ENCODE assay signal across 16 mouse cellular contexts in the genomic region with DNA sequence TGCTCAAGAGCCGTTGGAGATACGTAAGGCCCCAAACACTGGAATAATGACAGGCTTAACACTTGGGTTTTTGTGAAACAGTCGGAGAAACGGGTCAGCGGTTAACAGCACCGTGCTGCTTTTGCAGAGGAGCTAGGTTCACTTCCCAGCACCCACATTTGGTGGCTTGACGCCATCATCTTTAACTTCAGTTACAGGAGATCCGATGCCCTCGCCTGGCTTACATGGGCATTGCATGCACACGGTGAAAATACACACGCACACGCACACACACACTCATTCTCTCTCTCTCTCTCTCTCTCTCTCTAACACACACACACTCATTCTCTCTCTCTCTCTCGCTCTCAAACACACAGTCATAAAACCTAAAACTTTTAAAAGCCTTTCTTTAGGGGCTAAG.
A peak's percentile ranks its signal among the peaks of the same experiment; 100 is the strongest.
DNase-seq lines count a peak whose midpoint lies in the region; ATAC-seq and TF ChIP-seq lines count a peak whose summit lies in the region.
"Had no signal": no experiment of that assay in that cellular context is flagged by ENCODE, and none has a peak within 500 bp of the region (broad histone marks: within the 10 kb centered on the region; RNA-seq: fewer than 3 reads in every experiment).

No protein-coding gene starts in this region.

- H3K9ac ChIP-seq in heart, adult 2 months (ENCODE audit: low read depth, low read length), result no peak overlapping the region
- H3K9ac ChIP-seq in midbrain, postnatal 0 days (replicated peaks; ENCODE audit: low read length, poor library complexity, severe bottlenecking), result no peak overlapping the region
- H3K9ac ChIP-seq in midbrain, embryonic 11.5 days (ENCODE audit: low read length), result no peak overlapping the region
- no peak overlapping the region for H3K9ac ChIP-seq in forebrain, embryonic 15.5 days (replicated peaks)
- H3K9ac ChIP-seq in stomach, postnatal 0 days (ENCODE audit: low read length), result no peak overlapping the region
- H3K9ac ChIP-seq: embryonic facial prominence, embryonic 12.5 days had no signal

- H3K27ac ChIP-seq in heart, adult 2 months, result no peak overlapping the region
- no peak overlapping the region for H3K27ac ChIP-seq in midbrain, postnatal 0 days (ENCODE audit: low read depth, low read length)
- H3K27ac ChIP-seq in midbrain, embryonic 11.5 days (ENCODE audit: low read depth, low read length), result no peak overlapping the region
- peak overlapping the region; percentile 74 for H3K27ac ChIP-seq in forebrain, embryonic 15.5 days (replicated peaks)
- no peak overlapping the region for H3K27ac ChIP-seq in stomach, postnatal 0 days (replicated peaks)
- H3K27ac ChIP-seq in left cerebral cortex, adult 2 months, result no peak overlapping the region
- H3K27ac ChIP-seq: embryonic facial prominence, embryonic 12.5 days; heart, embryonic 10.5 days had no signal

- no peak for TF ChIP-seq EP300 in heart, adult 2 months (IDR thresholded peaks at IDR 0.05; ENCODE audit: insufficient read depth, low read depth, low read length)
- TF ChIP-seq EP300 in stomach, postnatal 0 days (optimal IDR thresholded peaks at IDR 0.05), result no peak

- WGBS in heart, adult 2 months, result 96% methylated on average over 13 of the region's 13 CpGs
- WGBS in midbrain, postnatal 0 days, result 85% methylated on average over 13 of the region's 13 CpGs
- 95% methylated on average over 13 of the region's 13 CpGs for WGBS in midbrain, embryonic 11.5 days
- 68% methylated on average over 13 of the region's 13 CpGs for WGBS in forebrain, embryonic 15.5 days
- 98% methylated on average over 13 of the region's 13 CpGs for WGBS in stomach, postnatal 0 days

- no peak for TF ChIP-seq CTCF in heart, adult 2 months (IDR thresholded peaks at IDR 0.05)
- TF ChIP-seq CTCF in midbrain, postnatal 0 days (IDR thresholded peaks at IDR 0.05), result peak; percentile 48
- TF ChIP-seq CTCF in stomach, postnatal 0 days (IDR thresholded peaks at IDR 0.05; ENCODE audit: low read depth), result peak; percentile 36; the same call in 1 of the 2 replicates
- no peak; the same call in 1 of the 2 replicates for TF ChIP-seq CTCF in left cerebral cortex, adult 2 months (IDR thresholded peaks at IDR 0.05)

- H3K4me2 ChIP-seq in midbrain, postnatal 0 days (ENCODE audit: low read depth, low read length, poor library complexity, severe bottlenecking), result no peak overlapping the region
- no peak overlapping the region for H3K4me2 ChIP-seq in midbrain, embryonic 11.5 days
- H3K4me2 ChIP-seq in forebrain, embryonic 15.5 days (replicated peaks), result no peak overlapping the region
- no peak overlapping the region for H3K4me2 ChIP-seq in stomach, postnatal 0 days (replicated peaks; ENCODE audit: low read depth)
- H3K4me2 ChIP-seq: embryonic facial prominence, embryonic 12.5 days had no signal

- H3K4me1 ChIP-seq in heart, adult 2 months (ENCODE audit: control insufficient read depth, insufficient read depth, low read length), result no peaks in the 10 kb centered on the region
- no peaks in the 10 kb centered on the region for H3K4me1 ChIP-seq in midbrain, postnatal 0 days (ENCODE audit: insufficient read depth, low read length)
- H3K4me1 ChIP-seq in midbrain, embryonic 11.5 days (ENCODE audit: control insufficient read depth, insufficient read depth, low read length), result peaks cover 14% of the 10 kb centered on the region
- peaks cover 38% of the 10 kb centered on the region for H3K4me1 ChIP-seq in forebrain, embryonic 15.5 days
- no peaks in the 10 kb centered on the region for H3K4me1 ChIP-seq in stomach, postnatal 0 days (replicated peaks; ENCODE audit: control insufficient read depth, insufficient read depth)
- H3K4me1 ChIP-seq: heart, embryonic 10.5 days had no signal

- no peaks in the 10 kb centered on the region for H3K36me3 ChIP-seq in heart, adult 2 months (ENCODE audit: control insufficient read depth, insufficient read depth, low read length)
- no peaks in the 10 kb centered on the region for H3K36me3 ChIP-seq in midbrain, postnatal 0 days (ENCODE audit: insufficient read depth, low read length)
- no peaks in the 10 kb centered on the region; the same call in 1 of the 2 replicates for H3K36me3 ChIP-seq in midbrain, embryonic 11.5 days (ENCODE audit: control insufficient read depth, insufficient read depth, low read length)
- no peaks in the 10 kb centered on the region for H3K36me3 ChIP-seq in forebrain, embryonic 15.5 days
- H3K36me3 ChIP-seq in stomach, postnatal 0 days (ENCODE audit: control insufficient read depth, insufficient read depth, low read length), result no peaks in the 10 kb centered on the region

- no peaks in the 10 kb centered on the region for H3K27me3 ChIP-seq in heart, adult 2 months (ENCODE audit: control insufficient read depth, insufficient read depth, low read length)
- no peaks in the 10 kb centered on the region for H3K27me3 ChIP-seq in midbrain, postnatal 0 days (ENCODE audit: insufficient read depth, low read length)
- no peaks in the 10 kb centered on the region; the same call in 1 of the 2 replicates for H3K27me3 ChIP-seq in midbrain, embryonic 11.5 days (ENCODE audit: control insufficient read depth, insufficient read depth, low read length)
- no peaks in the 10 kb centered on the region for H3K27me3 ChIP-seq in forebrain, embryonic 15.5 days
- H3K27me3 ChIP-seq in stomach, postnatal 0 days (ENCODE audit: control insufficient read depth, insufficient read depth, low read length), result no peaks in the 10 kb centered on the region
- H3K27me3 ChIP-seq: embryonic facial prominence, embryonic 12.5 days had no signal

- peak; percentile 45 for DNase-seq in heart, adult 11 months
- DNase-seq in heart, adult 2 months, result no peak
- DNase-seq in midbrain, postnatal 0 days (ENCODE audit: low spot score), result peak; percentile 25
- DNase-seq in midbrain, embryonic 11.5 days (ENCODE audit: low spot score, missing footprints), result no peak
- no peak for DNase-seq in stomach, postnatal 0 days (ENCODE audit: low spot score)
- DNase-seq in left cerebral cortex, adult 2 months (ENCODE audit: extremely low spot score in 1 of 2, low spot score in 2 of 2), result no peak
- no peak for DNase-seq in adipocyte (ENCODE audit: low spot score)
- DNase-seq: gastrocnemius, postnatal 10 days; heart, postnatal 14 days; kidney, postnatal 10 days; lung, adult 2 months had no signal

- intact Hi-C loops in heart, adult 2 months (cut with DNase I), result no loop called here
- intact Hi-C loops in left cerebral cortex, adult 2 months (cut with DNase I), result loop anchor here (5.0 kb wide), 2 partner anchors 110 to 730 kb away; no protein-coding TSS in a partner anchor

- no peaks in the 10 kb centered on the region for H3K9me3 ChIP-seq in midbrain, postnatal 0 days (ENCODE audit: low read length)
- H3K9me3 ChIP-seq in midbrain, embryonic 11.5 days (ENCODE audit: control insufficient read depth, low read length), result no peaks in the 10 kb centered on the region
- no peaks in the 10 kb centered on the region for H3K9me3 ChIP-seq in forebrain, embryonic 15.5 days
- no peaks in the 10 kb centered on the region for H3K9me3 ChIP-seq in stomach, postnatal 0 days (ENCODE audit: control insufficient read depth, low read length)
- H3K9me3 ChIP-seq: heart, embryonic 10.5 days had no signal

- no peak for ATAC-seq in midbrain, postnatal 0 days (ENCODE audit: low FRiP score)
- ATAC-seq in midbrain, embryonic 11.5 days (ENCODE audit: low FRiP score), result no peak
- no peak; the same call in 1 of the 2 replicates for ATAC-seq in forebrain, embryonic 15.5 days (replicated peaks)
- ATAC-seq in stomach, postnatal 0 days (ENCODE audit: low FRiP score, low TSS enrichment), result no peak
- ATAC-seq: activated CD4-positive, CD25-positive, alpha-beta regulatory T cell, adult 4 months; intestine, postnatal 0 days had no signal

- no peaks in the 10 kb centered on the region for H3K79me2 ChIP-seq in heart, adult 2 months (replicated peaks; ENCODE audit: control insufficient read depth, insufficient read depth, low read length)

- H3K4me3 ChIP-seq in heart, adult 2 months, result no peak overlapping the region
- H3K4me3 ChIP-seq in midbrain, postnatal 0 days (ENCODE audit: low read depth, low read length), result no peak overlapping the region
- H3K4me3 ChIP-seq in midbrain, embryonic 11.5 days (ENCODE audit: low read depth, low read length), result no peak overlapping the region
- H3K4me3 ChIP-seq in forebrain, embryonic 15.5 days, result no peak overlapping the region
- H3K4me3 ChIP-seq in stomach, postnatal 0 days (ENCODE audit: low read depth, low read length), result no peak overlapping the region
- no peak overlapping the region for H3K4me3 ChIP-seq in left cerebral cortex, adult 2 months
- H3K4me3 ChIP-seq: embryonic facial prominence, embryonic 12.5 days; heart, embryonic 10.5 days had no signal

- TF ChIP-seq POLR2A in heart, adult 2 months (IDR thresholded peaks at IDR 0.05; ENCODE audit: insufficient read depth, low read depth, low read length), result no peak

Comparison
In these comparisons a context has a peak if more than half of its experiments do, and no peak if none do; other contexts are left out.
1. DNase-seq: peak in heart, adult 11 months (single experiment) and midbrain, postnatal 0 days (single experiment); none in heart, adult 2 months (0 of 2), midbrain, embryonic 11.5 days (single experiment), stomach, postnatal 0 days (single experiment), left cerebral cortex, adult 2 months (0 of 2) and adipocyte (single experiment).
2. CTCF ChIP-seq: peak in midbrain, postnatal 0 days (single experiment) and stomach, postnatal 0 days (single experiment); none in heart, adult 2 months (single experiment) and left cerebral cortex, adult 2 months (single experiment).